Mouse (Mus musculus) cerebral cortex, adult 2 months (tissue): ENCODE results near the gene Actb.

Experiments used
- WGBS: fragments of 180-500 bp; shearing (Covaris S2); methylation state at CpG from one replicate; pipeline ENCODE4 v1.1.7; 2018; 5-methylcytosine and 5-hydroxymethylcytosine counted together

The Actb gene

DNA sequence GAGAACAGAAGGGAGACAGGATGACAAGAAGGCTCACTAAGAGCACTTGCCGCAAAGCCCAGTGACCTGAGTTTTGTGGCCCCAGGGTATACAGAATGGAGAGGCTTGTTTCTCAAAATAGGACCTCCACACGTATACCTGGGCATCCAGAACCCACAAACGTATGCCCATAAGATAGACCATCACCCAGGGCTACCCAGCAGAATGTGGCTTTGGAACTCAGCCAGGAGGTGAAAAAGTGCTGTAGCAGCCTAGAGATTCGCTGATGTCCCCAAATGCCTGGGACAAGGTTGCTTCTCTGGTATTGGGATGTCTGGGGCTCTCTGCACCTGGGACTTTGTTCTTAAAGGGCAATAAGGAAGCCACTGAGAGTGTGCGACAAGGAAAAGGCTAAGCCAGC, 15.7 kb upstream of the Actb start:
- 88% methylated on average over 5 of the region's 5 CpGs for WGBS

DNA sequence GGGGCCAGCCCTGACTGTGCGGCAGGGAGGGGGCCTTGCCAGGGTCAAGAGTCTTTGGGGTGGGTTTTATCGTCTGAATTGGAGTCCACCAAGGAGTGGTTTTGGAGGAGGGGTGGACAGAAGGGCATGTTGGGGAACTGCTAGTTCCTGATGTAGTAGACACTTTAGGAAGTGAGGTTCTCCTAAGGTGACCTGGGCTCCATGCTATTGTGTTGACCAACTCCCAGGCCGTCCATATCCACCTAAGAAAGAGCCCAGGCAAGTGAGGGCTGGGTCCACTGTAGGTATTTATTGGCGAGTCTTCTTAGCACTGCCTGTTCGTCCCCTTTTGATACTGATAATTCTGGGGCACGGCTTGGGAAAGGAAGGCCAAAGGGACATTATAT, 14.5 kb upstream of the Actb start:
- 79% methylated on average over 6 of the region's 6 CpGs for WGBS

DNA sequence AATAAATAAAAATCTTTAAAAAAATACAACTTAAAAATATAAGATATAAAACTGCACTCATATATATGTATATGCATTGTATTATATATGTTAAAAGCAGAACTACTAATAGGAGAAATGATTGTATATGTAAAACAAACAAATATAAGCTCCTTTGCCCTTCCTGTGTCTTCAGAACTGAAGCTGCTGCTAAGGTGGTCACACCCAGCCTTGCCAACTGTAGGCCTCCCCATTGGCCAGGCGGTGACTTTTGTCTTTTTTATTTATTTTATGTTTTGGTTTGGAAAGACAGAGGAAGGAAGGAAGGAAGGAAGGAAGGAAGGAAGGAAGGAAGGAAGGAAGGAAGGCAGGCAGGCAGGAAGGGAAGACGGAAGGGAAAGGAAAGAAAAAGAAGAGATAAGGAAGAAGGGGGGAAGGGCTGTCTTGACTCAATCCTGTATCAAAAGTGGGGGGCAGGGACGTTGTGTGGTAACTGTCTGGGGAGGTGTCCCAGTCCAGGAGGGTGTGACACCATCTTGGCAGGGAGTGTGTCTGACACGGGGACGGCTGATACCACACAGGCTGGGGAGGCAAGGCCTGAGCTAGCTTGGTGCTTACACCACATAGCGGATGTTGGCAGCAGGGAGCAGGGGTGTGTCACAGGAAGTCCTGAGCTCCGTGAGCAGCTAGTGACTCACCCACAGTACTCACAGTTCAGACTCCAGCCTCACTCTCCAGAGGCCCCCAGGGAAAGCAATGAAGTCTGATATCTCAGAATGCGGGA, 13.9 kb upstream of the Actb start:
- WGBS, result 50% methylated on average over 8 of the region's 8 CpGs

DNA sequence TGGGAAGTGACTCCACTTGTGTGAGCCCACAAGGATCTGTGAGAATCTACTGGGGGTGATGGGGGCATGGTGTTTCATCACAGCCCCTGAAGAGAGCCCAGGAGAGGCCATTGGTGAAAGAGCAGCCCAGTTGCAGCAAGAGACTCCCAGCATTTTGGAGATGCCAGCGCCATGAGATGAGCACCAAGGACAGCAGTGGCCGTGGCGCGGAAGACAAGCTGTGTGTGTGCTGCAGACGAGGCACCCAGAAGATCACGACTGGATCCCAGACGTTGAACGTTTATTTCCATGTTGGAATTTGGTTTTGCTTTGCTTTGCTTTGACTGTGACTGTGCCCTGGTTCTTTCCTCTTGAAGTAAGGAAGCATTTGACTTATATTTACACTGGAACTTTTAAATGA, 10.8 kb upstream of the Actb start:
- 95% methylated on average over 8 of the region's 8 CpGs for WGBS

DNA sequence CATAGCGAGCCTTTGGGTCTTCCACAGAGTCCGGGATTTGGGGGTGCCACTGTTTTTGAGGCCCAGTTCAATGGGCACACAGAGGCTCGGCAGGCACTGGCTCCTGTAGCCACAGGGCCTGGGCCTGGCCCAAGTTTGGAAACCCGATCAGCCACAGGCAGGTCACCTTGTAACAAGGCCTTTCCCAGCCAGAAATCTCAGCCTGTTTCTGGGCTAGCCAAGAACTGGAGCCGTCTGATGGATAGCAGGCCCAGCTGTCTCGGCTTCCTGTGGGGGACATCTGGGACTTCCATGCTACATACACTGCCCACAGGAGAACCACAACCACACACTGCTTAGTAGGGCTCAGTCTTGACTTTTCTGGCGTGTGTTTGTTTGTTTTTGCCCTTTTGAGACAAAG, 10.0 kb upstream of the Actb start:
- 86% methylated on average over 7 of the region's 7 CpGs for WGBS

DNA sequence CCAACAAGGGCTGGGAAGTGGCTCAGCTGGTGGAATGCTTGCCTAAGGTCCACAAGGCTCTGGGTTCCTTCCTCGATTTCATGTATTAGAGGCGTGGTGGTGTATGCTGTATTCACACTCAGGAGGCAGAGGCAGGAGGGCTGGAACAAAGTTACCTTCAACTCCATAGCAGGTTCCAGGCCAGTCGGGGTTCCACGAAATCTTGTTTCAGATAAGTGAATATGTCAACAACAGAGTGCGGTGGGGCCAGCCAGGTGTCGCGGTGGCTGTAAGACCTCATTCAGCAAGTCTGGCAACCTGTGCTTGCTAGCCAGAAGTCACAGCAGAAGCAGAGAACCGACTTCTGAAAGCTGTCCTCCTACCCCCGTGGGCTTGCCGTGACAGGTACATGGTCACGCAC, 8.7 kb upstream of the Actb start:
- 92% methylated on average over 11 of the region's 11 CpGs for WGBS

DNA sequence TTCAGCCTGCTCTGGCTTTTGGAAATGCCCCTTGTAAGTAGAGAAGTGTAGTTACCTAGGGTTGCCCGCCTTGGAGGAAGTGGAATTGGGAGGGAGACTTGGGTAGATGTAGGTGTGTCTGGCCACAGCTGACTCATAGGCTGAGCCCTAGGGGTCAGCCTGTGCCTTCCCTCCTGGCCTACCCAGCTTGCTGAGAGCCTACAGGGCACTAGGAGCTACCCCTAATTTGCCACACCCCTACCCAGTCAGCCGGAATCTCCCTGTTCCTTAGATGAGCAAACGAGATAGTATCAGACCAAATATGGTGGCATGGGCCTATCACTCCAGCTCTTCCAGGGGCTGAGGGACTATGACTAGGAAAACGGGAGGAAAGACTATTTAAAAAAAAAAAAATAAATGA, 6.2 kb upstream of the Actb start:
- 88% methylated on average over 4 of the region's 4 CpGs for WGBS

DNA sequence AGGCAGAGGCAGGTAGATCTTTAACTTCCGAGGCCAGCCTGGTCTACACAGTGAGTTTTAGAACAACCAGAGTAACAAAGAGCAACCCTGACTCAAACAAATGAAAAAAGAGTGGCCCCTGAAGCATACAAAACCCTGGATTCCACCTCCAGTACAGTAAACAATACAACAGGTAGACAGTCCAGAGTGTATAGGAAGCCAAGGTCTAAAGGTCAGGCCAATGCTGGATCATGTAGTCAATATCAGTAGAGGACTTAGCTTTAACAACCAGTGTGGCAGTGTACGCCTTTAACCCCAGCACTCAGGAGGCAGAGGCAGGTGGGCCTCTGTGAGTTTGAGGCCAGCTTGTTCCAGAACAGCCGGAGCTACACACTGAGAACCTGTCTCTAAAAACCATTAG, 5.8 kb upstream of the Actb start:
- 96% methylated on average over 3 of the region's 3 CpGs for WGBS

DNA sequence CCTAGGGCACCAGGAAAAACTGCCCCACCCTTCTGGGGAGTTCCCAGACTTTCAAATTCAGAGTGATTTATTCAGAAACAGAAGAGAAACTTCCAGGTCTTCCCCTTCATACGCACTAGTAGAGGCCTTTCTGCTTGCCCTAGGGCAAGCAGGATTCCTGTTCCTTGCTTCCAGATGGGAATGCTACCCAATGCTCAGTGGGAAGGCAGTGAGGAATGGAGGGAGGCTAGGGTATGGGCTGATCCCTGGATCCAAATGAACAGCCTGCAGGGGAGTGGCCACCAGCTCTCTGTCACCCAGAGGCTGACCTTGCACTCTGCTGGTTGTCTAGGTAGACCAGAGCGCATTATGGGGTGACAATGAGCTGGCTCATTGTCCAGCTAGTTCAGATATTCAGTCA, 5.1 kb upstream of the Actb start:
- WGBS, result 92% methylated on average over 2 of the region's 2 CpGs

DNA sequence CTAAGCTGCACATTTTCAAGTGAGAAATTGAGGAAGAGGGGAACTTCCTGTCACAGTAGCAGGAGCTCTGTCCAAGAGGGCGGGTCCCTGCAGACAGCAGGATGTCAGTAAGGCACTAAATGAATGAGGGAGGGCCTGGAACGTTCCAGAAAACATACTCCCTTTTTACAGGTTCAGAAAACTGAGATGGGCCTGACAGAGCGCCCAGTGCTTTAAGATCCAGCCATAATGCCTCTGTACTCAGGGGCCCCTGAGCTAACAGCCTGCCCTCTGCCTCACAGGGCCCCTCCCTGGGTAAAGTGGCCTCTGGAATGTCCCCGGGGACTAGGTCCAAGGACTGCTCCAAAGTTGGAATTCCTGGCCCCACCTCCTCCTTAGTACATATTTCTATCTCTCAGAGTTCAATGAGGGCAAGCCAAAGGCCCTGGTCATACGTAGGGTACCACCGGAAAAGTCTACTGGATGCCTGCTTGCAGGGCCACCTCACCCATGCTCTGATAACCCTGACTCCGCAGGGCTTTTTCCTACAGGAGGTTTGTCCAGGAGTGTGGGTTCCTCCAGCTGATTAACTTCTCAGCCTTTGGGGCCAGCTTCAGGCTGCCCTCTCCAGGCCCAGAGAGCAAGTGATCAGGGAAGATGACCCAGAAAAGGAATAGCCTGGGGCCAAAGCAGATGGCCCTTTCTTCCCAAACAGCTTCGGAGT, 3.2 kb upstream of the Actb start:
- 66% methylated on average over 8 of the region's 8 CpGs for WGBS

DNA sequence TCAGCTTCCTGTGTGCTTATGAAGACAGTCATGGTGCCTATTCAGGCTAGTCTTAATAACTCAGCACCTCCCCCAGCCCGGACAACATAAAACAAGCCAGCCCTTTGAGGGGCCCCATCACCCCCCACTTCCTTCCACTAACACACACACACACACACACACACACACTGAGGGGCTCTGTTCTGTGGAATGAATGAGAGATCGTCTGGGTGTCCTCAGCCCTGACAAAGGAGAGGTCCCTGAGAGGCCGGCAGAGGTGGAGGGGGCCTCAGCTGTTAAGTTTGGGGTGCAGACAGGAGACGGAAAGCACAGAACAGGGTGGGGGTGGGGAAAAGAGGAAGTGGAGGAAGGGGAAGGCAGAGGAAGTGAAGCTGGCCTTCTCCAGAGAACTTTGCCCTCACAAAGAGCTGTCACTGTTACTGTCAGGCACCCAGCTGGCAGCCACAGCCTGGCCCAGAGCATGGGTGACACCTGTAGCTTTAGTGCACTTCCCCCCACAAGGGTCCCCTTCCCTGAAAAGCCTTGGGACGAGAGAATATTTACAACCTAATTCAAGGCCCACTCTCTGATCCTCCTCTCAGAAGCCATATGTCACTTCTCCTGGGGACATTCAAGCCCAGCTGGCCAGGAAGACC, 2.5 kb upstream of the Actb start:
- 46% methylated on average over 5 of the region's 5 CpGs for WGBS

DNA sequence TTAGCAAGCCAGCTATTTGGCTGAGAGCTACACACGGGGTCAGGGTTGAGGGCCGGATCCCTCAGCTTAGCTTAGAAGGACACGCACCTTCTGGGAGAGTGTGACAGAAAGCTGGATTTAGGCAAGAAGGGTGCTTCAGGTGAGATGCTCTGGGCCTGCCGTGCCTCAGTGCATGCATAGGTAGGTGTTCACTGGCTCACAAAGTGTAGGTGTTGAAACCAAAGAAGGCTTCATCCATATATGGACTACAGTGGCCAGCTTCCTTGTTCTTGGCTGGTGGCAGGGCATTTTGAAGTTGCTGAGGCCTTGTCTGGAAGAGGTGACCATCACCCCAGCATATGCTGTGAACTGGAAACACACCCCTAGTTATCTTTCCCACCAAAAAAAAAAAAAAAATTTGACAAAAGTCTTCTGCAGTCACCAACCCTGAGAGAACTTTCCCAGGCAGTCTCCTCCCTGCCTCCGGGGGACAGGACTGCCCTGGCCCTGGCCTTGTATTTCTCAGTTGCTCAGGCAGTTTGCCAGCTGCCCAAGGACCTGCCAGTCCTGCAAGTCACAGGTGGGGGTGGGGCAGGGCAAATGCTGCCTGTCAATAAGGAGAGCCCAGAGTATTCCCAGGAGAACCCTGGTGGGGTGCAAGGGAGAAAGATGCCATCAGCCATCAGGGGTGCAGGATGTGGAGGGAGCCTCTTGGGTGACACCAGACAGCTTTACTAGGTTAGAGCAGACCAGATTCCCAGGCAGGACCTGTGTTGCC, 1.4 kb upstream of the Actb start:
- WGBS, result 46% methylated on average over 5 of the region's 5 CpGs

DNA sequence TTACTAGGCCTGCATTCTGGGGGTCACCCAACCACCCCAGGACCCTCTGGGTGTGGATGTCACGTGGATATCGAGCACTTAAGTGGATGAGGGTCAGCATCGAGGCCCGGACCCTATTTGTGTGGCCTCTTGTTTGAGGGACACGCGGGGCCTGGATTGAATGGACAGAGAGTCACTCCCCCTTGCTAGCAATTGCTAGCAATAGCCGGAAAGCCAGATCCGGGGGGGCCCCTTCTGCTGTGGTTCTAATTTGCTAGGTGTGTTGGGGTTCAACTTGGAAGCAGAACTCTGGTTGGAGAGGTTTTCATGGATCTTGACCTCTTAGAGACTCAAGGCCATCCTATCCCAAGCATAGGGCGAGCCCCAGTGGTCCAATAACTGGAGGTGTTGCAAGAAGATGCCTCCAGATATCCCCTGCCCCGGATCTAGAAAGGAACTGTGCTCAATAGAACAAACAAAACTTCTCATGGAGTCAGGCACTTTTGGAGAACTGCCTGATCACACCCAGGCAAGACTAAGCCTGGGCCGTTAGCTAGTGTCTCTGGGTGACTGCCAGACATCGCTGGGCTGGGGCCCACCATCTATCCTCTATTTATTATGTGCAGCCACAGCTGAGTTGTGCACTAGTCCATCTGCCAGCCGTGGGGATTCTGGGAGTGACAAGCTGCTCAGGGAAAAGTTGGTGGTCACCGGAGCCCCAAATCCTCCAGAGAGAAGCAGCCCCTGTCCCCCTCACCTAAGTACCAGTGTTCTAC, 671 bp upstream of the Actb start:
- WGBS, result 8% methylated on average over 14 of the region's 14 CpGs

DNA sequence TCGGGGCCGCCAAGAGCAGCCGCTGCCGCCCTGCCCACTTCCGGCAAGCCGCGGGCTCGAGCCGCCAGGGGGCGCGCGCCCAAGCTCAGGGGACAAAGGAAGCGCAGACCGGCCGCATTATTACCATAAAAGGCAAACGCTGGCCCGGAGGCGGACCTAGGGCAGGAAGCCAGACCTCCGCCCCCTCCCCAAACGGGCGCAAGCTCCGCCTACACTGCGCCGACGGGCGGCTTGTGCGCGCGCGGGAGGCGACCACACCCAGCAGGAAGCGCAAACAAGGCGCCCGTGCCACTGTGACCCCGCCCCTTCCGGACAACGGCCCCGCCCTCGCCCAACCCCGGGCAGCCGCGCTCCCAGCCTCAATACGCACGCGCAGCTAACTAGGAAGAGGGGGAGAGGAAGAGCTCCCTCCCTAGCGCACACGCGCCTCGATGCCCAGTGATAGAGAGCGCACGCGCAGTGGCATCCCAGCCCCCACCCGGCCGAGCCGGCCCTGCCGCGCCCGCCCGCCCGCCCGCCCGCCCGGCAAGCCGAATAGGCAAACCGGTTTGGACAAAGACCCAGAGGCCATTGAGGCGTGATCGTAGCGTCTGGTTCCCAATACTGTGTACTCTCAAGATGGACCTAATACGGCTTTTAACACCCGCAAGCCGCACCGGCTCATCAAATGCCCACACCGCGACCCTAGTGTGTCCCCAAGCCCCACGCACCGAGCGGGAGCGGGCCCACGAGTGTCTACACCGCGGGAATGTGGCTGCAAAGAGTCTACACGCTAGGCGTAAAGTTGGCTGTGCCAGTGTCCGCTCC, 626 bp downstream of the Actb start:
- WGBS, result under 1% methylated on average over 81 of the region's 84 CpGs

DNA sequence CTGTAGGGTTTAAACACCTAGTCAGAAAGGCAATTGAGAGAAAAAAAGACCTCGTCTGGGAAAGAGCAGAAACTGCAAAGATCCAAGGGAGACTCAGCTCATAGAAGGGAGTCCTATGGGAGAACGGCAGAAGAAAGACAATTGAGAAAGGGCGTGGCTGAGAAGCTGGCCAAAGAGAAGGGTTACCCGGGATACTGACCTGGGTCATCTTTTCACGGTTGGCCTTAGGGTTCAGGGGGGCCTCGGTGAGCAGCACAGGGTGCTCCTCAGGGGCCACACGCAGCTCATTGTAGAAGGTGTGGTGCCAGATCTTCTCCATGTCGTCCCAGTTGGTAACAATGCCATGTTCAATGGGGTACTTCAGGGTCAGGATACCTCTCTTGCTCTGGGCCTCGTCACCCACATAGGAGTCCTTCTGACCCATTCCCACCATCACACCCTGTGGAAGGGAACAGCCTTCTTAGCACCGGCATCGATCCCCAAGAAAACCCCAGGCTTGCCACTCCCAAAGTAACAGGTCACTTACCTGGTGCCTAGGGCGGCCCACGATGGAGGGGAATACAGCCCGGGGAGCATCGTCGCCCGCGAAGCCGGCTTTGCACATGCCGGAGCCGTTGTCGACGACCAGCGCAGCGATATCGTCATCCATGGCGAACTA, 1.4 kb downstream of the Actb start:
- WGBS, result under 1% methylated on average over 27 of the region's 27 CpGs

DNA sequence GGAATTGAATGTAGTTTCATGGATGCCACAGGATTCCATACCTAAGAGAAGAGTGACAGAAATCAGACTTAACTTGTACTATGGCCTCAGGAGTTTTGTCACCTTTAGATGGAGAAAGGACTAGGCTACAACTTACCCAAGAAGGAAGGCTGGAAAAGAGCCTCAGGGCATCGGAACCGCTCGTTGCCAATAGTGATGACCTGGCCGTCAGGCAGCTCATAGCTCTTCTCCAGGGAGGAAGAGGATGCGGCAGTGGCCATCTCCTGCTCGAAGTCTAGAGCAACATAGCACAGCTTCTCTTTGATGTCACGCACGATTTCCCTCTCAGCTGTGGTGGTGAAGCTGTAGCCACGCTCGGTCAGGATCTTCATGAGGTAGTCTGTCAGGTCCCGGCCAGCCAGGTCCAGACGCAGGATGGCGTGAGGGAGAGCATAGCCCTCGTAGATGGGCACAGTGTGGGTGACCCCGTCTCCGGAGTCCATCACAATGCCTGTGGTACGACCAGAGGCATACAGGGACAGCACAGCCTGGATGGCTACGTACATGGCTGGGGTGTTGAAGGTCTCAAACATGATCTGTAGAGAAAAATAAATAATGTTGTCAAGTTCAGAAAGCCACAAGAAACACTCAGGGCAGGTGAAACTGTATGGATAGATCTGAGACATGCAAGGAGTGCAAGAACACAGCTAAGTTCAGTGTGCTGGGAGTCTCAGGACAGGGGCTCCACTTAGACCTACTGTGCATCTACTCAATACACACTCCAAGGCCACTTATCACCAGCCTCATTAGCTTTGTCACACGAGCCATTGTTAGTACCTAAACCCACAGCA, 2.1 kb downstream of the Actb start:
- WGBS, result 13% methylated on average over 19 of the region's 19 CpGs

DNA sequence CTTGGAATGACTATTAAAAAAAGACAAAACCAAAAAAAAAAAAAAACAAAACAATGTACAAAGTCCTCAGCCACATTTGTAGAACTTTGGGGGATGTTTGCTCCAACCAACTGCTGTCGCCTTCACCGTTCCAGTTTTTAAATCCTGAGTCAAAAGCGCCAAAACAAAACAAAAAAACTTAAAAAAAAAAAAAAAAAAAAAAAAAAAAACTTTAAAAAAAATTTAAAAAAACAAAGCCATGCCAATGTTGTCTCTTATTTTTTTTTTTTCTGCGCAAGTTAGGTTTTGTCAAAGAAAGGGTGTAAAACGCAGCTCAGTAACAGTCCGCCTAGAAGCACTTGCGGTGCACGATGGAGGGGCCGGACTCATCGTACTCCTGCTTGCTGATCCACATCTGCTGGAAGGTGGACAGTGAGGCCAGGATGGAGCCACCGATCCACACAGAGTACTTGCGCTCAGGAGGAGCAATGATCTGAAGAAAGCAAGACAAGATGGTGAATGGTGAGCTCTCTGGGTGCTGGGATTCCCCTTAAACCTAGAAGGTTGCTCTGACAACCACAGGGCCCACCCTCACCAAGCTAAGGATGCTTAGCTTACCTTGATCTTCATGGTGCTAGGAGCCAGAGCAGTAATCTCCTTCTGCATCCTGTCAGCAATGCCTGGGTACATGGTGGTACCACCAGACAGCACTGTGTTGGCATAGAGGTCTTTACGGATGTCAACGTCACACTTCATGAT, 2.9 kb downstream of the Actb start:
- 13% methylated on average over 14 of the region's 14 CpGs for WGBS

DNA sequence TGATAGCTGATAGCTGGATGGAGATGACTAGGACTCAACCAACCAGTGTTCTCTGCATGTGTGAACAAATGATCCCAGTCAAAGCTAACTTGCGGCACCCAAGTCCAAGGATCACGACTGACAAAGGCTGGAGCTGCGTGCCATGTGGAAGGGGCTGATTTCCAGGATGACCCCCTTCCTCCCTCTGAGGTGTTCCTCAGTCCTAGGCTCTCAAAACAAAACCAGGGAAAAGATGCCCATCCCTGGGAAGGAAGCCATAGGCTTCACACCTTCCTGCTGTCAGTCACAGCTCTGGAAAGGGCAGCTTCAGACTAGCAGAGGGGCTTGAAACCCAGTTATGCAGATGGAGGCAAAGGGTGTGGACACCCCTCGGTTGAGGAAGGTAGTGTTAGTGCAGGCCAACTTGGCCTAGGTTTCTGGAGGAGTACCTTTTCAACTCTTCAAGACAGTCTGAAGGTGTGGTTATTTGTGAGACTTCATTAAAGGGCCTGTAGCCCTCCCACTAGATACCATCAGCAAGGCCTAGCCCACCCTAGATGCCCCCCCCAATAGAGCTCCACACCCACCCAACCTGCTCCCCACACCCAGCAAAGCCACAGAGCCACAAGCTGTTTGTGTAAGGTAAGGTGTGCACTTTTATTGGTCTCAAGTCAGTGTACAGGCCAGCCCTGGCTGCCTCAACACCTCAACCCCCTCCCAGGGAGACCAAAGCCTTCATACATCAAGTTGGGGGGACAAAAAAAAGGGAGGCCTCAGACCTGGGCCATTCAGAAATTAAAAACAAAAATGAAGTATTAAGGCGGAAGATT, 3.8 kb downstream of the Actb start:
- 28% methylated on average over 5 of the region's 5 CpGs for WGBS
